Mouse (Mus musculus) bone marrow, adult 2 months (tissue): ENCODE results near the gene Tpcn1. TPM values are rescaled to one million over a fixed set of nuclear protein-coding genes. Genes with fewer than 3 reads are reported as not detected.

Source experiments
- H3K27ac ChIP-seq: fragments of 200-500 bp; 2 replicates; pipeline ENCODE4 v1.5.1; 2012; ENCODE audit warnings: low read depth, mild to moderate bottlenecking, control low read depth, inconsistent platforms, low read length; ENCODE audit not compliant: control insufficient read depth, poor library complexity, insufficient read depth
- H3K4me1 ChIP-seq: fragments of 200-500 bp; 2 replicates; pipeline ENCODE4 v1.6.1; 2011; ENCODE audit warnings: low read length; ENCODE audit not compliant: control insufficient read depth, insufficient read depth
- H3K4me3 ChIP-seq: fragments of 200-500 bp; replicated peaks from 2 replicates; pipeline ENCODE3; 2011; ENCODE audit warnings: mild to moderate bottlenecking, low read depth, low read length, control low read depth; ENCODE audit not compliant: control insufficient read depth
- CTCF ChIP-seq: fragments of 200-500 bp; IDR thresholded peaks from 2 replicates; pipeline ENCODE4 v1.5.1; 2011; ENCODE audit warnings: low read length, control low read depth; ENCODE audit not compliant: control insufficient read depth, insufficient read depth
- POLR2A ChIP-seq: fragments of 200-500 bp; IDR thresholded peaks from 2 replicates; pipeline ENCODE4 v1.6.1; 2011; ENCODE audit warnings: low read depth, mild to moderate bottlenecking, control low read depth, low read length, borderline replicate concordance; ENCODE audit not compliant: control insufficient read depth
- WGBS: fragments of 180-500 bp; shearing (Covaris S2); methylation state at CpG from one replicate; pipeline ENCODE4 v1.1.7; 2018; 5-methylcytosine and 5-hydroxymethylcytosine counted together
- polyA plus RNA-seq: library from polyadenylated mRNA; stranded (reverse); fragments of >200 nt; gene quantifications from 2 replicates; pipeline ENCODE4 v1.2.4, GENCODE M21; 2011; ENCODE audit warnings: low replicate concordance; ENCODE audit not compliant: missing spikeins, insufficient read depth, insufficient read length

Tpcn1 gene
- polyA plus RNA-seq, 1 experiment: 46.7 TPM

GRCm38 (mm10) chr5:120615903-120616302, 27.4 kb upstream of the Tpcn1 start:
- H3K4me3 ChIP-seq: no peak overlapping the region
- H3K27ac ChIP-seq: no peak overlapping the region
- 87% methylated on average over 4 of the region's 4 CpGs for WGBS
- peaks cover 3% of the 10 kb centered on the region; the same call in 1 of the 2 replicates for H3K4me1 ChIP-seq
- no peak for TF ChIP-seq POLR2A
- TF ChIP-seq CTCF: peak; percentile 42; the same call in 1 of the 2 replicates

GRCm38 (mm10) chr5:120612822-120613604, 24.5 kb upstream of the Tpcn1 start:
- H3K4me3 ChIP-seq: peak overlapping the region; percentile 88
- H3K27ac ChIP-seq: peak overlapping the region; percentile 90
- under 1% methylated on average over 69 of the region's 69 CpGs for WGBS
- TF ChIP-seq CTCF (no peak), POLR2A (peak; percentile 81; the same call in 1 of the 2 replicates)
- H3K4me1 ChIP-seq: peaks cover 3% of the 10 kb centered on the region; the same call in 1 of the 2 replicates

- Histone ChIP-seq H3K27ac (peak within 1 kb of the TSS; percentile 90), H3K4me3 (peak within 1 kb of the TSS; percentile 88), H3K4me1 (peaks cover 3% of the 10 kb centered on the region; the same call in 1 of the 2 replicates)
- TF ChIP-seq CTCF (peak; percentile 7; the same call in 1 of the 2 replicates), POLR2A (peak; percentile 57; the same call in 1 of the 2 replicates)
- 0% methylated on average over 22 of the region's 22 CpGs for WGBS
Observed at GRCm38 (mm10) chr5:120612442-120612821, 24.0 kb upstream of the Tpcn1 start, which contains the start of the genes Rita1 and Ddx54. TSS of gene Rita1 (minus strand) at chr5:120612589. TSS of gene Ddx54 (plus strand) at chr5:120612739.

- Histone ChIP-seq H3K4me3 (no peak overlapping the region), H3K27ac (no peak overlapping the region), H3K4me1 (peaks cover 3% of the 10 kb centered on the region; the same call in 1 of the 2 replicates)
- TF ChIP-seq CTCF (no peak), POLR2A (no peak)
- 82% methylated on average over 8 of the region's 8 CpGs for WGBS
Observed at GRCm38 (mm10) chr5:120611416-120611815, 22.9 kb upstream of the Tpcn1 start.

- TF ChIP-seq CTCF: no peak
- no peak for TF ChIP-seq POLR2A
- Histone ChIP-seq H3K4me3 (no peak overlapping the region), H3K4me1 (peaks cover 3% of the 10 kb centered on the region; the same call in 1 of the 2 replicates), H3K27ac (no peak overlapping the region)
- WGBS: 85% methylated on average over 5 of the region's 5 CpGs
Observed at GRCm38 (mm10) chr5:120610906-120611305, 22.4 kb upstream of the Tpcn1 start.

- WGBS: 83% methylated on average over 16 of the region's 16 CpGs
- Histone ChIP-seq H3K4me3 (no peak overlapping the region), H3K27ac (no peak overlapping the region), H3K4me1 (peaks cover 3% of the 10 kb centered on the region; the same call in 1 of the 2 replicates)
- TF ChIP-seq POLR2A: no peak; the same call in 1 of the 2 replicates
- TF ChIP-seq CTCF: no peak
Observed at GRCm38 (mm10) chr5:120609246-120609775, 20.8 kb upstream of the Tpcn1 start.

- H3K4me3 ChIP-seq: no peak overlapping the region
- H3K4me1 ChIP-seq: no peaks in the 10 kb centered on the region; the same call in 1 of the 2 replicates
- TF ChIP-seq CTCF: no peak
- no peak for TF ChIP-seq POLR2A
- no peak overlapping the region for H3K27ac ChIP-seq
- 92% methylated on average over 3 of the region's 3 CpGs for WGBS
Observed at GRCm38 (mm10) chr5:120607335-120607734, 18.9 kb upstream of the Tpcn1 start.

- no peak overlapping the region for H3K27ac ChIP-seq
- 77% methylated on average over 25 of the region's 25 CpGs for WGBS
- no peak for TF ChIP-seq POLR2A
- TF ChIP-seq CTCF: no peak
- no peak overlapping the region for H3K4me3 ChIP-seq
- no peaks in the 10 kb centered on the region; the same call in 1 of the 2 replicates for H3K4me1 ChIP-seq
Observed at GRCm38 (mm10) chr5:120606590-120607200, 18.2 kb upstream of the Tpcn1 start.
